Mouse (Mus musculus) cortical plate, adult 2 months (tissue): ENCODE data around the gene Rnf181.

Source experiments
- CTCF ChIP-seq: fragments of 200-500 bp; IDR thresholded peaks from 2 replicates; pipeline ENCODE4 v1.5.1; 2011; ENCODE audit warnings: mild to moderate bottlenecking, control low read depth, low read length; ENCODE audit not compliant: insufficient read depth; ENCODE audit errors: extremely low read depth
- POLR2A ChIP-seq: fragments of 200-500 bp; IDR thresholded peaks from 2 replicates; pipeline ENCODE4 v1.6.1; 2011; ENCODE audit warnings: mild to moderate bottlenecking, low read length, control low read depth; ENCODE audit not compliant: insufficient read depth; ENCODE audit errors: extremely low read depth

DNA sequence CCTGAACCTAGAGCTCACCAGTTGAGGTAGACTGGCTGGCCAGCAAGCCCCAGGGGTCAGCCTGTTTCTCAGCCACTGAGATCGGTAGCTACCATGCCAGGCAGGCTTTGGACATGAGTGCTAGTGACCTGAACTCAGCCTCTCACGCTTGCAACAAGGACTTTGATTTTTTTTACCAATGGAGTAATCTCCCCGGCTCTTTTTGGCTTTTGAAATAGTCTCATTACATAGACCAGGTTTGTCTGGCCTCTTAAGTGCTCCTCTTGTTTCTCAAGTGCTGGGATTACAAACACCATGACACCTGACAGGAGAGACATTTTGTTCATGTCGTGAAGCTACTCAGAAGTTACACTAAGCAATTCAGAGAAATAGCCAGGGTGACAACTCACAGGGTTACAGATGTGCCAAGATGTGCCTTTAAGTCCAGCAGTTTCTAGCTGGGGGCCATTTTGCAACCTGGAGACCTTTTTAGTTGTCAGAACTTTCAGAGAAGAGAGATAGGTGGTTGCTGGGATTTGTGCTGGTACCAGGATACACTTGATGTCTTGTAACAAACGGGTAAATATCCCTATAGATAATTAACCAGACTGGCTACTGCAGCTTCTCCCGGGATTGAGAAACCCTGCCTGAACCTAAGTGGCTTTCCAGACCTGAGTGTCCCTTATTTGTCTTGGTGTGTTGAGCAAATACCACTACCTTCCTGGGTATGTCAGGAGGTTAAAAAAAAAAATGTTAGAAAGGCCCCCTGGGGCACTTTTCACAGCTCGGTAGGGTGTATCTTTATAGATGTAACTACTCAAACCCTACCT lies 49.4 kb upstream of the Rnf181 start:
- TF ChIP-seq CTCF (no peak), POLR2A (no peak)
